Mouse (Mus musculus): Measurements from ENCODE around the gene Cfap73.

- TF ChIP-seq CTCF (IDR thresholded peaks at IDR 0.05; ENCODE audit: borderline replicate concordance, extremely low read depth, insufficient read depth, insufficient read length) (no peak), POLR2A (IDR thresholded peaks at IDR 0.05; ENCODE audit: borderline replicate concordance, extremely low read depth, insufficient read depth, insufficient read length, poor library complexity, severe bottlenecking) (no peak)
Measured at GRCm38 (mm10) chr5:120603515-120603914, 30.5 kb downstream of the Cfap73 start.

All from brain, embryonic 14.5 days (tissue).